Mouse (Mus musculus) cortical plate, adult 2 months (tissue): ENCODE results near the gene Eva1b.

Source experiments
- CTCF ChIP-seq: fragments of 200-500 bp; IDR thresholded peaks from 2 replicates; pipeline ENCODE4 v1.5.1; 2011; ENCODE audit warnings: mild to moderate bottlenecking, control low read depth, low read length; ENCODE audit not compliant: insufficient read depth; ENCODE audit errors: extremely low read depth
- POLR2A ChIP-seq: fragments of 200-500 bp; IDR thresholded peaks from 2 replicates; pipeline ENCODE4 v1.6.1; 2011; ENCODE audit warnings: mild to moderate bottlenecking, low read length, control low read depth; ENCODE audit not compliant: insufficient read depth; ENCODE audit errors: extremely low read depth

GRCm38 (mm10) chr4:126156617-126157016 is 9.1 kb downstream of the Eva1b start:
- no peak for TF ChIP-seq POLR2A
- TF ChIP-seq CTCF: peak; percentile 40; the same call in 1 of the 2 replicates
